Mouse (Mus musculus) MEL (cell line): ENCODE data around the gene Pola1.

ENCODE experiments used
- CTCF ChIP-seq, 3 experiments: IDR thresholded peaks in 2 of 3; conservative IDR thresholded peaks in 1 of 3; 2 replicates each; pipeline ENCODE4 v1.5.1; 2011 to 2012; ENCODE audit warnings: low read length in 3 of 3, low read depth in 2 of 3, mild to moderate bottlenecking in 2 of 3, improper control_type of control experiment in 1 of 3, inconsistent platforms in 1 of 3, mixed read lengths in 1 of 3, moderate library complexity in 1 of 3; ENCODE audit not compliant: control insufficient read depth in 1 of 3, insufficient read depth in 1 of 3, poor library complexity in 1 of 3, severe bottlenecking in 1 of 3
- MAX ChIP-seq: IDR thresholded peaks from 2 replicates; pipeline ENCODE4 v1.6.1; 2011; ENCODE audit warnings: low read length, improper control_type of control experiment
- POLR2A ChIP-seq, 2 experiments: IDR thresholded peaks; 2 replicates each; pipeline ENCODE4 v1.6.1; 2011 to 2012; ENCODE audit warnings: low read length in 2 of 2, mild to moderate bottlenecking in 2 of 2, control low read depth in 1 of 2, improper control_type of control experiment in 1 of 2, low read depth in 1 of 2, moderate library complexity in 1 of 2; ENCODE audit not compliant: control insufficient read depth in 1 of 2, insufficient read depth in 1 of 2, poor library complexity in 1 of 2
- POLR2AphosphoS2 ChIP-seq: IDR thresholded peaks from 2 replicates; pipeline ENCODE4 v1.6.1; 2011; ENCODE audit warnings: low read length, improper control_type of control experiment
- ZMIZ1 ChIP-seq: IDR thresholded peaks from 2 replicates; pipeline ENCODE4 v1.6.1; 2012; ENCODE audit warnings: low read depth, mild to moderate bottlenecking, inconsistent platforms, low read length, improper control_type of control experiment, moderate library complexity

- TF ChIP-seq ZMIZ1 (no peak), POLR2A (IDR thresholded peaks at IDR 0.05; ENCODE audit: control insufficient read depth in 1 of 2, insufficient read depth in 1 of 2, low read depth in 1 of 2, low read length in 2 of 2, poor library complexity in 1 of 2) (no peak), CTCF (IDR thresholded peaks at IDR 0.05 in 2 of 3, conservative IDR thresholded peaks at IDR 0.05 in 1 of 3; ENCODE audit: control insufficient read depth in 1 of 3, insufficient read depth in 1 of 3, low read depth in 2 of 3, low read length in 3 of 3, poor library complexity in 1 of 3, severe bottlenecking in 1 of 3) (no peak), POLR2AphosphoS2 (no peak), MAX (no peak)
These were observed 3.0 kb upstream of the Pola1 start for GRCm38 (mm10) chrX:93634861-93635375.
